Mouse (Mus musculus): ENCODE data around the gene Dapk3.
"Not testable (repeated sequence)": the region's sequence is repeated elsewhere in the genome, so short reads cannot be mapped to it uniquely, and the experiment has no call there.

Gene Dapk3

GRCm38 (mm10) chr10:81198990-81199389 is 16.2 kb downstream of the Dapk3 start:
- no peak for DNase-seq (ENCODE audit: extremely low read depth, insufficient read length, low spot score)

DNA sequence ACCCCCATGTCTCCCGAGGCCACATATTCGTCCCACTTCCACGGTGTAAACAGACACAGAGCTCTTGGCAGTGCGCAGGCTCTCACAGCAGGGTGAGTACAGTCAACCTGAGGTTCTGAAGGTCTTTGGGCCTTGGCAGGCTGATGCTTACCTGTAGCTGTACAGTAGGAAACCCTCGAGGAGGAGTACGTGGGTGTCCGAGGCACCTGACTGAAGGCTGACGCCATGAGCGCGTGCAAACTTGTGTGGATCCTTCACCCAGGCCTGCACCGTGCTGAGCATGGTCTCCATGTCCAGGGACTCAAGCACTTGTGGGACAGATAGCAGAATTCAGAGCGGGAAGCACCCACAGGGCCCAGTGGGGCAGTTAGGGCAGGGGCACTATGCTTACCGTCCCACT is 17.3 kb downstream of the Dapk3 start:
- no peak for DNase-seq (ENCODE audit: extremely low read depth, insufficient read length, low spot score)

DNA sequence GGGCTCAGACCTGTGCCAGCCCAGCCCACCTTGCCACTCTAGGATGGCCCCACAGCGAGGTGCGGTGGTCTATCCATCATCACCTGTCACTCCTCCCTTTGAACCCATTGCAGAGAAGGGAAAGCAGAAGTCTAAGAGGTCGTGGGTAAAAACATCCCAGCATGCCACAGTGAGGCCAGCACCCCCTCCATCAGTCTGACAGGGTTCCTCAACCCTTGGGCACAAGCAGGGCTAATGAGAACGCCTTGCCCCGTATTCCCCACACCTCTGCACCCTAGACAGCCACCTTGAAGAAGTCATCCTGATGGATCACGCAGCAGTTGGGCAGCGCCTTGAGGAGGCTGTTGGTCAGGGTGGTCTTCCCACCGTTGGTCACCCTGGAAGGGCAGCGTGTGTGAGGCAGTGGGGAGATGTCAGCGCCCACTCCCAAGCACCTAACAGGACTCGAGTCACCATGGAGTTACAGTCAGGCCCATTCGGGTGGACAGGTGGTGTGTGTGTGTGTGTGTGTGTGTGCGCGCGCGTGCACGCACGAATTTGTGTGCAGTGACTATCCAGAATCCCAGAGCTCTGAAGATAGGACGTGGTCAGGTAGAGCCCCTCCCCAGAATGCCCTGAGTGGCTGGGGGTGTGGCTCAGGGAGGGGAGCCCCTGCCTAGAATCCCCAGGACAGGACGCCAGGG is 17.9 kb downstream of the Dapk3 start:
- no peak for DNase-seq (ENCODE audit: extremely low read depth, insufficient read length, low spot score)

GRCm38 (mm10) chr10:81201807-81202758 is 19.3 kb downstream of the Dapk3 start, which contains the start of gene Nmrk2:
Gene Nmrk2, minus strand, starts transcription at chr10:81202051.
- no peak for DNase-seq (ENCODE audit: extremely low read depth, insufficient read length, low spot score)

- DNase-seq (ENCODE audit: extremely low read depth, insufficient read length, low spot score): no peak
These were observed 20.3 kb downstream of the Dapk3 start for GRCm38 (mm10) chr10:81202978-81203720.

- DNase-seq (ENCODE audit: extremely low read depth, insufficient read length, low spot score): no peak
These were observed 21.3 kb downstream of the Dapk3 start for GRCm38 (mm10) chr10:81204137-81204536.

- no peak for DNase-seq (ENCODE audit: extremely low read depth, insufficient read length, low spot score)
These were observed 27.3 kb downstream of the Dapk3 start for GRCm38 (mm10) chr10:81210154-81210553.

DNA sequence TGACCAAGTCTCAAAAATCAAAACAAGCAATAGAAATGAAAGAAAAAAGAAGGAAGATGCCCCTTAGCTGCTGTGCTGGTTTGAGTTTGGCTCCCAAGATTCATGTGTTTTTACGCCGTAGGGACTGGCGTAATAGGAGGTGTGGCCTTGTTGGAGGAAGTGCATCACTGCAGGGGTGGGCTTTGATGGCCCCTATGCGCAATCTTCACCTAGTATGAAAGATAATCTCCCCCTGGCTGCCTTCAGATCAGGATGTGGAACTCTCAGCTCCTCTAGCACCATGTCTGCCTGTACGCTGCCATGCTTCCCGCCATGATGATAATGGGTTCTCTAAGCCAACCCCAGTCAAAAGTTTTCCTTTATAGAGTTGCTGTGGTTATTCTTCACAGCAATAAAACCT is 33.5 kb downstream of the Dapk3 start:
- no peak for DNase-seq (ENCODE audit: extremely low read depth, insufficient read length, low spot score)

DNA sequence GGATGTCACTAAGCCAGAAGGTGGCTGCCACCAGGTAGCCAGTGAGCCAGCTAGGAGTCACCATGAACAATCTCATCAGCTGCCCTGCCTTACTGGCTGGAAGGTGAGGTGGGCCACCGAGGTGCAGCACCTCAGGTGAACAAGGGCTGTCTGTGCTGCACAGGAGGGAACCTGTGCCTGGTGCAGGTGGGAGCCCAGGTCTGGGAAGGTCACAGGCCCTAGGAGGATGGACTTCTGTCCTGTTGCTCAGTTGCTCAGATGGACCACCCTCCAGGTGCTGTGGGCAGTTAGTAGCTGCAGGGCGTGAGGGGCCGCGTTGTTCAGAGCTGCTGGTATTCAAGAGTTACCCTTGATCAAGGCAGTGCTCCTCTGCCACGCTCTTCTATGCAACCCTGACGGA is 34.0 kb downstream of the Dapk3 start:
- no peak for DNase-seq (ENCODE audit: extremely low read depth, insufficient read length, low spot score)

GRCm38 (mm10) chr10:81217267-81217666 is 34.5 kb downstream of the Dapk3 start:
- not testable (repeated sequence) for DNase-seq (ENCODE audit: extremely low read depth, insufficient read length, low spot score)

- DNase-seq (ENCODE audit: extremely low read depth, insufficient read length, low spot score): no peak
These were observed 35.2 kb downstream of the Dapk3 start for GRCm38 (mm10) chr10:81217964-81218363.

- no peak for DNase-seq (ENCODE audit: extremely low read depth, insufficient read length, low spot score)
These were observed 38.7 kb downstream of the Dapk3 start for GRCm38 (mm10) chr10:81221402-81222015.

DNA sequence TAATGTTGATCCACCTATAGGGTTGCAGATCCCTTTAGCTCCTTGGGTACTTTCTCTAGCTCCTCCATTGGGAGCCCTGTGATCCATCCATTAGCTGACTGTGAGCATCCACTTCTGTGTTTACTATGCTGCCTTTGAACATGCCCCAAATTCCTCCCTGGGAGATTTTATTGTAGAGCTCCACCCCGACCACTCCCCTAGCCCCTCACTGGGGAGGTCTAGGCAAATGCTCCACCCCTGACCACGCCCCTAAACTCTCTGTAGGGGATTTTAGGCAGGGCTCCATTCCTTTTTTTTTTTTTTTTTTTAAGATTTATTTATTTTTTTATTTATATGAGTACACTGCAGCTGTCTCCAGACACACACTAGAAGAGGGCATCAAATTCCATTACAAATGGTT is 40.9 kb downstream of the Dapk3 start:
- not testable (repeated sequence) for DNase-seq (ENCODE audit: extremely low read depth, insufficient read length, low spot score)

GRCm38 (mm10) chr10:81229735-81230437 is 47.1 kb downstream of the Dapk3 start:
- DNase-seq (ENCODE audit: extremely low read depth, insufficient read length, low spot score): no peak

GRCm38 (mm10) chr10:81230438-81231332 is 47.9 kb downstream of the Dapk3 start, which contains the start of gene Atcay:
Gene Atcay, minus strand, starts transcription at chr10:81230833.
- DNase-seq (ENCODE audit: extremely low read depth, insufficient read length, low spot score): no peak

DNA sequence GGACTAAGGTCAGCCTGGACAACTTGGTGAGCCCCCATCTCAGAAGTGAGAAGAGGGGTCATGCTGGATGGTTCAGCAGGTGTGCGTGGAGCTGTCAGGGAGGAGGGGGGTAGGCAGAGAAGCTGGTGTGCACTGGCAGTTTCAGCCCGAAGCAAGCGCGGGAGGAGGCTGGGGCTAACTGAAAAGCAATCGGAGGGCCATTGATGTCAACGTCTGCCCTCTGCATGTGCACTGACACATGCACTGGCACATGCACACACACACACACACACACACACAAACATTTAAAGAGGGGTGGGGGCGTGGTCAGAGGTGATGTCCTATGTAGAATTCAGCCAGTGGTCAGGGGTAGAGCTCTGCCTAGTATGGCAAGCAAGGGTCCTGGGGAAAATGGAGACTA is 48.6 kb downstream of the Dapk3 start:
- no peak for DNase-seq (ENCODE audit: extremely low read depth, insufficient read length, low spot score)

DNA sequence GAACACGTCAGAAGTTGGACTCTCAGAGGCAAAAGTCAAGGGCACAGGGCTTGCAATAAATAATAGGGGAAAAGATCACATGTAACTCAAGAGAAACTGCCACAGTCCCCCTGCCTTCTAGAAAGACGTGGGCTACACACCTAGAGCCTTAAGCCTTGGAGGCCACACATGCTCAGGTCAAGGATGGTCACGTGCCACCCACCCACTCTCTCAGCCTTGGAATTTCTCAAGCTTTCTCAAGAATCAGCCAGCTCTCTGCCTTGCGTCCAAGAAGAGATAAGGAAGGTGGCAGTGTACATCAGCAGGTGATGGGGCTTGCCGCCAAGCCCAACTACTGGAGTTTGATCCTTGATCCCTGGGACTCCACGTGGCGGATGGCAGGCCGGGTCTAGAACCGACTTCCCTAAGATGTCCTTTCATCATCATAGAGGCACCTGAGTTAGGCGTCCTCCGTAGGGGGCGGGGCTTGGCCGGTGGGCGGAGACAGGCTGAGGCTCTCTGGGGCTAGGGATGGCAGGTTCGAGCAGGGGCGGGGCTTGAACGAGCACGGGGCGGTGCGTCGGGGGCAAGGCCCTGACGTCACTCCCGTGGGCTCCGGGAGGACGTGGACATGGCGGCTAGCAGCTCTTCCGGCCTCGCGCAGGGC is 49.9 kb downstream of the Dapk3 start, which contains the start of gene Zfr2:
Zfr2 (plus strand) TSS at position 576 of the 646 bp plus-strand sequence.
- peak; percentile 97 for DNase-seq (ENCODE audit: extremely low read depth, insufficient read length, low spot score)

GRCm38 (mm10) chr10:81233226-81233585 is 50.4 kb downstream of the Dapk3 start:
- DNase-seq (ENCODE audit: extremely low read depth, insufficient read length, low spot score): no peak
